In genomic region chr12:108794979-108795537, GRCm38 (mm10) we compare ENCODE assay signal across 7 mouse cellular contexts. TPM values are rescaled to one million over a fixed set of nuclear protein-coding genes. Genes with fewer than 3 reads are reported as not detected.
A peak's percentile ranks its signal among the peaks of the same experiment; 100 is the strongest.
DNase-seq lines count a peak whose midpoint lies in the region; ATAC-seq lines count a peak whose summit lies in the region.

No protein-coding gene starts in this region.

- no peak for DNase-seq in lung, postnatal 14 days
- DNase-seq in embryonic facial prominence, embryonic 10.5 days (ENCODE audit: low spot score) = no peak
- DNase-seq in cerebellum, postnatal 14 days = no peak
- no peak for DNase-seq in frontal cortex, postnatal 25 days (ENCODE audit: low spot score in 2 of 2)

- WGBS in lung, embryonic 16.5 days = 6% methylated on average over 9 of the region's 9 CpGs
- 29% methylated on average over 9 of the region's 9 CpGs for WGBS in embryonic facial prominence, embryonic 10.5 days
- 5% methylated on average over 9 of the region's 9 CpGs for WGBS in intestine, embryonic 16.5 days
- 22% methylated on average over 9 of the region's 9 CpGs for WGBS in neural tube, embryonic 13.5 days

- peak overlapping the region; percentile 98 for H3K4me3 ChIP-seq in lung, embryonic 16.5 days (ENCODE audit: low read length)
- peak overlapping the region; percentile 100 for H3K4me3 ChIP-seq in embryonic facial prominence, embryonic 10.5 days
- peak overlapping the region; percentile 99 for H3K4me3 ChIP-seq in intestine, embryonic 16.5 days (ENCODE audit: low read length)
- peak overlapping the region; percentile 100 for H3K4me3 ChIP-seq in neural tube, embryonic 13.5 days

- H3K36me3 ChIP-seq in lung, embryonic 16.5 days (ENCODE audit: control insufficient read depth, insufficient read depth, low read length) = peaks cover 2% of the 10 kb centered on the region; the same call in 1 of the 2 replicates
- peaks cover 22% of the 10 kb centered on the region for H3K36me3 ChIP-seq in embryonic facial prominence, embryonic 10.5 days (replicated peaks)
- H3K36me3 ChIP-seq in intestine, embryonic 16.5 days (ENCODE audit: control insufficient read depth, insufficient read depth, low read length) = no peaks in the 10 kb centered on the region
- no peaks in the 10 kb centered on the region for H3K36me3 ChIP-seq in neural tube, embryonic 13.5 days

- no peaks in the 10 kb centered on the region for H3K9me3 ChIP-seq in lung, embryonic 16.5 days (ENCODE audit: control insufficient read depth, low read length)
- no peaks in the 10 kb centered on the region for H3K9me3 ChIP-seq in embryonic facial prominence, embryonic 10.5 days
- H3K9me3 ChIP-seq in intestine, embryonic 16.5 days (ENCODE audit: control insufficient read depth, low read length) = no peaks in the 10 kb centered on the region
- H3K9me3 ChIP-seq in neural tube, embryonic 13.5 days = no peaks in the 10 kb centered on the region

- H3K27ac ChIP-seq in lung, embryonic 16.5 days (ENCODE audit: low read length) = peak overlapping the region; percentile 99
- peak overlapping the region; percentile 96 for H3K27ac ChIP-seq in embryonic facial prominence, embryonic 10.5 days (replicated peaks)
- peak overlapping the region; percentile 98 for H3K27ac ChIP-seq in intestine, embryonic 16.5 days (ENCODE audit: low read length)
- peak overlapping the region; percentile 98 for H3K27ac ChIP-seq in neural tube, embryonic 13.5 days (replicated peaks)

- peak overlapping the region; percentile 84 for H3K4me2 ChIP-seq in lung, embryonic 16.5 days (ENCODE audit: low read depth, low read length)
- peak overlapping the region; percentile 71 for H3K4me2 ChIP-seq in intestine, embryonic 16.5 days (ENCODE audit: low read depth, low read length)
- peak overlapping the region; percentile 89 for H3K4me2 ChIP-seq in neural tube, embryonic 13.5 days

- no peaks in the 10 kb centered on the region for H3K27me3 ChIP-seq in lung, embryonic 16.5 days (ENCODE audit: control insufficient read depth, insufficient read depth, low read depth, low read length)
- no peaks in the 10 kb centered on the region for H3K27me3 ChIP-seq in embryonic facial prominence, embryonic 10.5 days (replicated peaks; ENCODE audit: low read depth, poor library complexity, severe bottlenecking)
- H3K27me3 ChIP-seq in intestine, embryonic 16.5 days (replicated peaks; ENCODE audit: control insufficient read depth, insufficient read depth, low read length) = no peaks in the 10 kb centered on the region
- H3K27me3 ChIP-seq in neural tube, embryonic 13.5 days = no peaks in the 10 kb centered on the region

- peaks cover 20% of the 10 kb centered on the region for H3K4me1 ChIP-seq in lung, embryonic 16.5 days (replicated peaks; ENCODE audit: control insufficient read depth, insufficient read depth, low read length)
- peaks cover 34% of the 10 kb centered on the region for H3K4me1 ChIP-seq in embryonic facial prominence, embryonic 10.5 days
- peaks cover 19% of the 10 kb centered on the region for H3K4me1 ChIP-seq in intestine, embryonic 16.5 days (ENCODE audit: control insufficient read depth, insufficient read depth, low read length)
- H3K4me1 ChIP-seq in neural tube, embryonic 13.5 days (replicated peaks) = peaks cover 59% of the 10 kb centered on the region

- no peak for ATAC-seq in lung, embryonic 16.5 days (ENCODE audit: low read depth)
- no peak for ATAC-seq in intestine, embryonic 16.5 days
- ATAC-seq in neural tube, embryonic 13.5 days (ENCODE audit: low read depth) = no peak

- peak overlapping the region; percentile 96 for H3K9ac ChIP-seq in lung, embryonic 16.5 days (ENCODE audit: low read length)
- peak overlapping the region; percentile 97 for H3K9ac ChIP-seq in intestine, embryonic 16.5 days (ENCODE audit: low read depth, low read length)
- H3K9ac ChIP-seq in neural tube, embryonic 13.5 days = peak overlapping the region; percentile 97

RNA-seq across cellular contexts. Expression of gene Yy1, which starts 2.3 kb away (rescaled TPM):
- polyA plus RNA-seq in lung, embryonic 16.5 days (2015; fragmentation: Nextera tagmentation; extraction: Ambion mirVana) = 14.6 and 14.9 TPM in 2 replicates
- polyA plus RNA-seq in embryonic facial prominence, embryonic 10.5 days (2016; fragmentation: Nextera tagmentation; extraction: Ambion mirVana) = 14.0 and 15.0 TPM in 2 replicates
- 10.0 and 11.4 TPM in 2 replicates for polyA plus RNA-seq in intestine, embryonic 16.5 days (2015; fragmentation: Nextera tagmentation; extraction: Ambion mirVana)
- 13.5 and 14.2 TPM in 2 replicates for polyA plus RNA-seq in neural tube, embryonic 13.5 days (2015; fragmentation: Nextera tagmentation; extraction: Ambion mirVana)

RNA-seq across cellular contexts. Expression of gene Slc25a29, which starts 40.6 kb away (rescaled TPM):
- polyA plus RNA-seq in lung, embryonic 16.5 days (2015; fragmentation: Nextera tagmentation; extraction: Ambion mirVana) = 7.5 and 7.8 TPM in 2 replicates
- polyA plus RNA-seq in embryonic facial prominence, embryonic 10.5 days (2016; fragmentation: Nextera tagmentation; extraction: Ambion mirVana) = 12.9 and 13.6 TPM in 2 replicates
- polyA plus RNA-seq in intestine, embryonic 16.5 days (2015; fragmentation: Nextera tagmentation; extraction: Ambion mirVana) = 4.6 and 5.8 TPM in 2 replicates
- 16.5 and 18.4 TPM in 2 replicates for polyA plus RNA-seq in neural tube, embryonic 13.5 days (2015; fragmentation: Nextera tagmentation; extraction: Ambion mirVana)

RNA-seq across cellular contexts. Expression of gene Slc25a47, which starts 40.8 kb away (rescaled TPM):
- polyA plus RNA-seq in lung, embryonic 16.5 days (2015; fragmentation: Nextera tagmentation; extraction: Ambion mirVana) = 9.3 and 9.5 TPM in 2 replicates
- polyA plus RNA-seq in embryonic facial prominence, embryonic 10.5 days (2016; fragmentation: Nextera tagmentation; extraction: Ambion mirVana) = 13.1 and 15.2 TPM in 2 replicates
- 9.1 and 9.2 TPM in 2 replicates for polyA plus RNA-seq in intestine, embryonic 16.5 days (2015; fragmentation: Nextera tagmentation; extraction: Ambion mirVana)
- 12.1 and 12.3 TPM in 2 replicates for polyA plus RNA-seq in neural tube, embryonic 13.5 days (2015; fragmentation: Nextera tagmentation; extraction: Ambion mirVana)
